27 mouse cellular contexts compared by ENCODE assay signal in the genomic region with DNA sequence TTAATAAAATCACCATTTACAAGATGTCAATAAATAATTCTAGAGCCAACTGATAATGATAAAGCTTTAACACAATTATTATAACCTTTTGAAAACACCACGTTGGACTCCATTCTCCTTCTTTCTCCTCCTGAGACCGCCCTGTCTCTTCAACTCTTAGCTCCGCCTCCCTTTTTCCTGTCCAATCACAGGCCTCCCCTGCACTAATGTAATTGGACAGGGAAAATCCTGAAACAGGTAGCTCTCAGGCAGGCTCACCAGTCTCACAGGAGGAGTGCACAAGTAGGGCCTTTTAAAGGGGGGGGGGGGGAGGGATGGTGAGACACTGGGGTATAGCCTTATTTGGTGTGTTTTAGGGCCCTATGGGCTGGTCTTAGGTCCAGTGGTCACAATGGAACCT. TPM values are rescaled to one million over a fixed set of nuclear protein-coding genes. Genes with fewer than 3 reads are reported as not detected.
DNase-seq lines count a peak whose midpoint lies in the region; ATAC-seq lines count a peak whose summit lies in the region.
"Had no signal": no experiment of that assay in that cellular context is flagged by ENCODE, and none has a peak within 500 bp of the region (broad histone marks: within the 10 kb centered on the region; RNA-seq: fewer than 3 reads in every experiment).

No protein-coding gene starts in this region.

- H3K36me3 ChIP-seq in heart, embryonic 11.5 days (ENCODE audit: control insufficient read depth, insufficient read depth, low read length): no peaks in the 10 kb centered on the region
- H3K36me3 ChIP-seq: embryonic facial prominence, embryonic 13.5 days; embryonic facial prominence, embryonic 15.5 days; forebrain, embryonic 10.5 days; forebrain, embryonic 12.5 days had no signal

- peak; percentile 28 for DNase-seq in heart, adult 11 months
- peak; percentile 53 for DNase-seq in ES-CJ7 (ENCODE audit: low read depth, low spot score)
- DNase-seq in ZHBTc4 (ENCODE audit: low read depth, low spot score): peak; percentile 68
- DNase-seq in kidney, adult 18-20 months: no peak
- DNase-seq in frontal cortex, postnatal 25 days (ENCODE audit: low spot score in 2 of 2): no peak
- DNase-seq: adrenal gland, adult 2 months; adrenal gland, postnatal 10 days; adrenal gland, postnatal 25 days; B cell, adult 2 months; cerebellum, adult 11 months; cerebellum, adult 18-20 months; cerebellum, adult 8-10 months; cerebellum, adult 9-11 months; cerebellum, postnatal 14 days; cerebellum, postnatal 36 days; embryo, embryonic 11 days had no signal

- H3K27me3 ChIP-seq in heart, embryonic 11.5 days (ENCODE audit: control insufficient read depth, insufficient read depth, low read length): peaks cover 30% of the 10 kb centered on the region
- H3K27me3 ChIP-seq: CH12.LX had no signal

- H3K9me3 ChIP-seq in heart, embryonic 11.5 days (replicated peaks; ENCODE audit: control insufficient read depth, low read length): no peaks in the 10 kb centered on the region; the same call in 1 of the 2 replicates

- no peak overlapping the region for H3K4me3 ChIP-seq in heart, embryonic 11.5 days (ENCODE audit: low read depth, low read length)
- H3K4me3 ChIP-seq: embryonic facial prominence, embryonic 13.5 days; embryonic facial prominence, embryonic 15.5 days; erythroblast, embryonic 14.5 days; forebrain, embryonic 10.5 days; forebrain, embryonic 12.5 days had no signal

- no peak for ATAC-seq in heart, embryonic 11.5 days (replicated peaks; ENCODE audit: insufficient number of reproducible peaks, low FRiP score, low TSS enrichment)
- ATAC-seq: CD4-positive, CD25-positive, alpha-beta regulatory T cell, adult 4 months; forebrain, embryonic 14.5 days; forebrain, embryonic 16.5 days had no signal

- WGBS in heart, embryonic 11.5 days (ENCODE audit: insufficient replicate concordance): 77% methylated on average over 3 of the region's 3 CpGs

- peaks cover 12% of the 10 kb centered on the region; the same call in 1 of the 2 replicates for H3K4me1 ChIP-seq in heart, embryonic 11.5 days (ENCODE audit: control insufficient read depth, insufficient read depth, low read length)

- H3K27ac ChIP-seq in heart, embryonic 11.5 days (ENCODE audit: low read depth, low read length): no peak overlapping the region
- H3K27ac ChIP-seq: embryonic facial prominence, embryonic 13.5 days; embryonic facial prominence, embryonic 15.5 days; forebrain, embryonic 10.5 days; forebrain, embryonic 12.5 days had no signal

- no peak overlapping the region for H3K4me2 ChIP-seq in heart, embryonic 11.5 days
- H3K4me2 ChIP-seq: embryonic facial prominence, embryonic 13.5 days; embryonic facial prominence, embryonic 15.5 days; forebrain, embryonic 12.5 days had no signal

- no peak overlapping the region for H3K9ac ChIP-seq in heart, embryonic 11.5 days (ENCODE audit: low read depth, low read length)
- H3K9ac ChIP-seq: embryonic facial prominence, embryonic 13.5 days; embryonic facial prominence, embryonic 15.5 days; forebrain, embryonic 12.5 days had no signal

RNA-seq across cellular contexts. Expression of a gene that starts 3.3 kb away (rescaled TPM):
- 0.46 and 0.66 TPM in 2 replicates for polyA plus RNA-seq in heart, embryonic 11.5 days (2014; fragmentation: Nextera tagmentation; extraction: Ambion mirVana)
- polyA plus RNA-seq: CD4-positive, CD25-positive, alpha-beta regulatory T cell, adult 4 months; embryonic facial prominence, embryonic 11.5 days; erythroblast, embryonic 14.5 days had no signal

Comparison
In these comparisons a context has a peak if more than half of its experiments do, and no peak if none do; other contexts are left out.
1. DNase-seq: peak in heart, adult 11 months (single experiment), ES-CJ7 (single experiment) and ZHBTc4 (single experiment); none in kidney, adult 18-20 months (single experiment) and frontal cortex, postnatal 25 days (0 of 2).